Mouse (Mus musculus): ENCODE results near the gene Fkbp15. TPM values are rescaled to one million over a fixed set of nuclear protein-coding genes. Genes with fewer than 3 reads are reported as not detected.

The Fkbp15 gene
- polyA plus RNA-seq, 1 experiment from 2014 or later, result 26.1 TPM

Other genes with a start within 250 kb of the Fkbp15 start
- gene Mup21, start 209.7 kb downstream of the Fkbp15 start, polyA plus RNA-seq (2015; fragmentation: Nextera tagmentation; extraction: Ambion mirVana), result not detected in 2 replicates
- 9.5 and 10.5 TPM in 2 replicates for gene Zfp37, start 129.5 kb downstream of the Fkbp15 start, polyA plus RNA-seq (2015; fragmentation: Nextera tagmentation; extraction: Ambion mirVana)
- gene Slc31a2, start 98.0 kb downstream of the Fkbp15 start, polyA plus RNA-seq (2015; fragmentation: Nextera tagmentation; extraction: Ambion mirVana), result 21.2 and 21.4 TPM in 2 replicates
- gene Slc31a1, start 179 bp upstream of the Fkbp15 start, polyA plus RNA-seq (2015; fragmentation: Nextera tagmentation; extraction: Ambion mirVana), result 51.2 and 51.9 TPM in 2 replicates
- gene Cdc26, start 48.1 kb upstream of the Fkbp15 start, polyA plus RNA-seq (2015; fragmentation: Nextera tagmentation; extraction: Ambion mirVana), result 141 and 148 TPM in 2 replicates
- gene Prpf4, start 48.2 kb upstream of the Fkbp15 start, polyA plus RNA-seq (2015; fragmentation: Nextera tagmentation; extraction: Ambion mirVana), result 20.7 and 21.4 TPM in 2 replicates
- 0.14 TPM in 1 of 2 replicates, not detected in the other for gene Rnf183, start 74.7 kb upstream of the Fkbp15 start, polyA plus RNA-seq (2015; fragmentation: Nextera tagmentation; extraction: Ambion mirVana)
- gene Wdr31, start 110.3 kb upstream of the Fkbp15 start, polyA plus RNA-seq (2015; fragmentation: Nextera tagmentation; extraction: Ambion mirVana), result 12.4 and 13.3 TPM in 2 replicates
- gene Bspry, start 119.5 kb upstream of the Fkbp15 start, polyA plus RNA-seq (2015; fragmentation: Nextera tagmentation; extraction: Ambion mirVana), result 47.9 and 59.2 TPM in 2 replicates
- gene Hdhd3, start 142.9 kb upstream of the Fkbp15 start, polyA plus RNA-seq (2015; fragmentation: Nextera tagmentation; extraction: Ambion mirVana), result 19.1 and 20.9 TPM in 2 replicates
- 141 and 168 TPM in 2 replicates for gene Alad, start 159.4 kb upstream of the Fkbp15 start, polyA plus RNA-seq (2015; fragmentation: Nextera tagmentation; extraction: Ambion mirVana)
- gene Pole3, start 164.5 kb upstream of the Fkbp15 start, polyA plus RNA-seq (2015; fragmentation: Nextera tagmentation; extraction: Ambion mirVana), result 79.9 and 83.8 TPM in 2 replicates
- gene 4933430I17Rik, start 164.8 kb upstream of the Fkbp15 start, polyA plus RNA-seq (2015; fragmentation: Nextera tagmentation; extraction: Ambion mirVana), result 0.40 and 0.54 TPM in 2 replicates
- 57.4 and 66.1 TPM in 2 replicates for gene Rgs3, start 199.3 kb upstream of the Fkbp15 start, polyA plus RNA-seq (2015; fragmentation: Nextera tagmentation; extraction: Ambion mirVana)